Mouse (Mus musculus) retina, postnatal 7 days (tissue): ENCODE data around the gene Gnas.
A peak's percentile ranks its signal among the peaks of the same experiment; 100 is the strongest.
"Not testable (repeated sequence)": the region's sequence is repeated elsewhere in the genome, so short reads cannot be mapped to it uniquely, and the experiment has no call there.

Source experiments
- DNase-seq: peaks from one replicate; pipeline ENCODE4 v3.0.0-alpha.2; 2012; ENCODE audit warnings: low read depth, low spot score

Gnas gene

DNA sequence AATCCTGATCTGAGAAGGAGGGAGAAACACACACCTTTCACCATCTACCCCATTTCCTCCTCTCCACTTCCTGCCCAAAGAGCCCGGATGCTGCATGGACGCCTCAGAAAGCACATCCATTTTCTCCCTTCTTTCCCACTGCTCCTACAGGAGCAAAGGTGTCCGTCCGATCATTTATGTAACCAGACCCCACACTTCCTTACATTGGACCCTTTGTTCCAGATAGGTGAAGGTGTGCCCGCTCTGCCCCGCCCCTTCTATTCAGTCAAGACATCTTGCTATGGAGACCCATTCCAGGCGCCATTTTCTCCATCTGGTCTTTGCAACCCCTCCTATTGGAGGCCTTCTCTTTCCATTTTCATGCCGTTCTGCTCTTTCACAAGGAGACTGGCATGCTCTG, 10.3 kb downstream of the Gnas start:
- DNase-seq = no peak

DNA sequence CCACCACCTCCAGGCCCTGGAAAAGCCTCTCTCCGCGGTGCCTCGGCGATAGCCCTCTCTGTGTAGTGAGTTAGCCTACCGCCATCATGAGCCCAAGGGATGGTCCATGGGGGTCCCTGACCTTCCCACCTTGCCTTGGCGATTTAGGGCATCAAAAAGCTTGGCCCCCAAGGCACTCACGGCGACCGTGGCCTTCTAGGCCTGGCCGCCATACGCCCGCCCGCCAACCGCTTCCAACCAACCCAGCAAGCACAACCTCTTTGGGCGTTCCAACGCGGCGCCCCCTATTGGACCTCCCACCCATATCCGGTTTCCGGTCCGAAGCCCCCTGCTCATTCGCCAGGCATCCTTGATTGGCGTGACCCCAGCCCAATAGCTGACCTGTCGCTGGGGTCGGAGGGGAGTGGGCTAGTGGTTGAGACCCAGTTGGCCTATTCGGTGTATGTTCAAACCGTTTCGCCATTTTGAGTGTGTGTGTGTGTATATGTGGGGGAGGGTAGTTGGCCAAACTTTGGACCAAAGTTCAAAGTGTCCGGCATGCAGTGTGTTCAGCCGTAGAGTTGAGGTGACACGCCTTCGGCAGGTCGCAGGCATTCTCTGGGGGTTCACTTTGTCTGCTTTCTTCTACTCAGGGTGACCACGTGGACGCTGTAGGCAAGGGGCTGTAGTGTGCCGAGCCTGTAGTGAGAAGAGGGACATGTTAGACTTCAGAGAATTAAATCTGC, 11.2 kb downstream of the Gnas start:
- DNase-seq = peak; percentile 78

DNA sequence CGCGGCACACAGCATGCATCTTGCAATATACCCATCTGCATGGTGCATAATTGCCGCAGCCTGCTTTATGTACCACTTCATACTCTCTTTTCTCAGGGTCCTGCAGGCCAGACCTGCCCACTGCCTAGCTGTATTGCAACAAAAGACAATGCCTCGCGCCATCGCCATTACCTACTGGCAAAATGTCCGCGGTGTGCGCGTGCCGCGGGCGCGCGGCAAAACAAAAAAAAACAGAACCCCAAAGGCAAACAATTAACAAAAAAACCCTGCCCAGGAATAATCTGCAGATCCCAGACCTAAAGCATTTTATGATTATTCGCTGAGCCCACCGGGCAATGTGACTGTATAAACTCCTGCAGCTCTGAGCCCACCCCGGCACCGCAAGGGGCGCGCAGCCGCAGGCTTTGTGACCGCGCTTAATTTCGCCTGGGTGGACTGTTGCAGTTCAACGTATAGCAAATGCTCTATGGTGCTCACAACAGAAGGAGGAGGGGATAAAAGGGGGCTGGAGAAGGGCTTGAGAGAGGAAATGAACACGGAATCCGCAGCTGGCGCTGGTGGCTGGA, 11.9 kb downstream of the Gnas start:
- DNase-seq = no peak

DNA sequence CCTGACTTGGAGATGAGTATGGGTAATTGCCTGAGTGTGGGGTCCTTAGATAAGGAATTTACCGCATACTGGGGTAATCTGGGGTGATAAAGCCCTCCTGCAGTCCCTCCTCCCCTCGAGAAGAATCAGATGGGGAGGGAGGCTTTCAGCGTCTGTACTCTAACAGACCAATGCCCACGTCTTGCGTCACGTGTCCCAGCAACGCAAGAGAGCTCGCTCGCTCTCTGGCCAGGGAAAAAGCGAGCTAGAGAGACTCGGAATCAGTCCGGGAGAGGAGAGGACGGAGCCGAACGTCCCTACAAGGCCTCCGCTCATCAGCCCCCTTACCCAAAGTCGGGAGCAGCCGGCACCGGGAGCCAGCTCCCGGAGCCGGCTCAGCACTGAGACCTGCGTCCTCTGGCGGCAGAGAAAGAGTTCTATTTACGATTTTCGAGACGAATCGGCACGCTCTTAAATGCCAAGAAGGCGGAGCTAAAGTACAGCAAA, 13.0 kb downstream of the Gnas start:
- DNase-seq = no peak

DNA sequence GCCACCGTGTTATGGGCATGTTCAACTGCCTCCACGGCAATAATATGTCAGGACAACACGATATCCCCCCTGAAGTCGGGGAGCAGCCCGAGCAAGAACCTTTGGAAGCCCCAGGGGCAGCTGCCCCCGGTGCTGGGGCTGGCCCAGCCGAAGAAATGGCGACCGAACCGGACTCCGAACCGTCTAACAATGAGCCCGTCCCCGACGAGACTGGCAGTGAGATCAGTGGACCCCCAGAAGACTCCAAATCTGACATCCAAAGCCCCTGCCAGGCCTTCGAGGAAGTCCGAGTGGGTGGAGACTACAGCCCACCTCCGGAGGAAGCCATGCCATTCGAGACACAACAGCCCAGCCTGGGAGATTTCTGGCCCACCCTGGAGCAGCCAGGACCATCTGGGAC, 13.7 kb downstream of the Gnas start:
- no peak for DNase-seq

DNA sequence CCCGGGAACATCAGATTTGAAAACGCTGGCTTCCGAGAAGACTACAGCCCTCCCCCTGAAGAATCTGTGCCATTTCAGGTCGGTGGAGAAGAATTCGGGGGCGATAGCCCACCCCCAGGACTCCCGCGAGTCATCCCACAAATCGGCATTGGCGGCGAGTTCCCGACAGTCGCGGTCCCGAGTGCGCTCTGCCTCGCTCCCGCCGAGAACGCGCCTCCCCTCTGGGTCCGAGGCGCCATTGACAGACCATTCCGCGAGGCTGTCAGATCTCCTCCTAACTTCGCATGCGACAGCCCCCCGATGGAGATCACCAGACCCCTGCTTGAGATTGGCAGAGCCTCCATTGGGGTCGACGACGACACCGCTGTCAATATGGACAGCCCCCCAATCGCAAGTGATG, 14.4 kb downstream of the Gnas start:
- DNase-seq = no peak

DNA sequence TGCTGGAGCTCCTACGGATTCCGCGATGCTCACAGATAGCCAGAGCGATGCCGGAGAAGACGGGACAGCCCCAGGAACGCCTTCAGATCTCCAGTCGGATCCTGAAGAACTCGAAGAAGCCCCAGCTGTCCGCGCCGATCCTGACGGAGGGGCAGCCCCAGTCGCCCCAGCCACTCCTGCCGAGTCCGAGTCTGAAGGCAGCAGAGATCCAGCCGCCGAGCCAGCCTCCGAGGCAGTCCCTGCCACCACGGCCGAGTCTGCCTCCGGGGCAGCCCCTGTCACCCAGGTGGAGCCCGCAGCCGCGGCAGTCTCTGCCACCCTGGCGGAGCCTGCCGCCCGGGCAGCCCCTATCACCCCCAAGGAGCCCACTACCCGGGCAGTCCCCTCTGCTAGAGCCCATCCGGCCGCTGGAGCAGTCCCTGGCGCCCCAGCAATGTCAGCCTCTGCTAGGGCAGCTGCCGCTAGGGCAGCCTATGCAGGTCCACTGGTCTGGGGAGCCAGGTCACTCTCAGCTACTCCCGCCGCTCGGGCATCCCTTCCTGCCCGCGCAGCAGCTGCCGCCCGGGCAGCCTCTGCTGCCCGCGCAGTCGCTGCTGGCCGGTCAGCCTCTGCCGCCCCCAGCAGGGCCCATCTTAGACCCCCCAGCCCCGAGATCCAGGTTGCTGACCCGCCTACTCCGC, 15.1 kb downstream of the Gnas start:
- DNase-seq = no peak

DNA sequence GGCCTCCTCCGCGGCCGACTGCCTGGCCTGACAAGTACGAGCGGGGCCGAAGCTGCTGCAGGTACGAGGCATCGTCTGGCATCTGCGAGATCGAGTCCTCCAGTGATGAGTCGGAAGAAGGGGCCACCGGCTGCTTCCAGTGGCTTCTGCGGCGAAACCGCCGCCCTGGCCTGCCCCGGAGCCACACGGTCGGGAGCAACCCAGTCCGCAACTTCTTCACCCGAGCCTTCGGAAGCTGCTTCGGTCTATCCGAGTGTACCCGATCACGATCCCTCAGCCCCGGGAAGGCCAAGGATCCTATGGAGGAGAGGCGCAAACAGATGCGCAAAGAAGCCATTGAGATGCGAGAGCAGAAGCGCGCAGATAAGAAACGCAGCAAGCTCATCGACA, 15.6 kb downstream of the Gnas start:
- DNase-seq = no peak

DNA sequence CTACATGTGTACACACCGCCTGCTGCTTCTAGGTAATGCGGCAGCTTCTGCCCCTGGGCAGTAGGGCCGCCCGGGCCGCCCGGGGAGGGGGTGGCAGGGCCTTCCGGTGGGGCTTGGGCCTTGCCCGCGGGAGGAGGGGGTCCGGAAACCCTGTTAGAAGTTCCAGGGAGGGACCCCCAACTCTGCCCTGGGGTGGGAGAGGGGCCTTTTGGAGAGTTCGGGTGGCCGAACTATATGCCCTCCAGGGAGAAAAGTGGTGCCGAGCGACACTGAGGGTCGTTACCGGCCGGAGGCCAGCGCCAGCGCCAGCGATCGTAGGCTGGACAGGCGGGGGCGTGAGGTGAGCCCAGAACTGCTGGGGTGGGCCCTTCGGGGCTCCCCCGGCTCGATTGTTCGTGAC, 16.1 kb downstream of the Gnas start:
- DNase-seq = no peak

DNA sequence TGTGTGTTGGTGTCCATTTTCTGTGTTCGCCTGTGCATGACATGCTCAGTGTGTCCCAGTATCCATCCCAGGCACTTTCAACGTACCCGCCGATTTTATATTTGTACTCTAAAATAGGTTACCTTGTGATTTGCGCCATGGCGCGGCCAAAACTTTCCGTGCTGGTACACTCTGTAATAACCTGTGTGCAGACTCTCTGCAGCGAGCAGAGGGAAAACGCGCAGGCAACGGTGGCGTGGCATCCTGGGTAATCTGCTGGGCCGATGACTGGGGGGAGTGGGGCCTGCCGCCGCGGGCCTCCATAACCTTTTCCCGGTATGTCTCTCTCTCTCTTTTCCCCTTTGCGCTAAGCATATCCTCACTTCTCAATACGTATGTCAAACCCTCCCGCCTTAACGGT, 16.5 kb downstream of the Gnas start:
- DNase-seq = no peak

DNA sequence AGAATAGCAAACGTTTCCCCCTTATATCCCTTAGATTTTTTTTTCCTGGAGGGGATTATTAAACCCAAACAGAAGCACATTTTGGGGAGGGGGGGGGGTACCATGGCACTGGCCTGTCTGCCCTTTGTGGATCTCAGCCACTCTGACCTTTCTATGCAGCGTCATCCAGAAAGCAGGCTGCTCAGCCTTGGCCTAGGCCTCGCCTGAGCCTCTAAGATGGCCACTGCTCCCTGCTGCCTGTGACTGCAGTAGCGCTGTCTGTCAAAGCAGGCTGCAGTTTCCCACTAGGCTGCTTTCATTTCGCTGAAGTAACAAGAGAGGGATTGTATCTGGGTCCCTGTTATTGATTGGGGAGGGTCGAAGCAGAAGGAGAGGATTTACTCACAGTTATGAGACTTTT, 18.4 kb downstream of the Gnas start:
- DNase-seq = no peak

DNA sequence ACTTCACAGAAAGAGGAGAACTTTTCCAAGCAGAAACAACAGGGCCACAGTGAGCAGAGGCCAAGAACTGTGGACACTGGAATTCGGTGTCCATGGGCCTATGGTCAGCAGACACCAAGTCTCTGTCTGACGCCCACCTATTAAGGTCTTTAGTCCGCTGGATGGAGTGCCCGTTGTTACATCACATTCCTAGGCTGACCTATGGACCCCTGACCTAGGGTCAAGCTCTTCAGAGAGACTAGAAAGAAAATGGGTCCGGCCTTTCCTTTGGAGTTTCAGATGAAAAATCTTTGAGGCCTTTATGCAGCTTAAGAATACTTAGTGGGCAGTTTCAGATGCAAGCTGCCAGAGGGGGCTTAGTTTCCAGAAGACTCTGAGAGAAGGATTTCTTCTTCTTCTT, 21.5 kb downstream of the Gnas start:
- DNase-seq = no peak

DNA sequence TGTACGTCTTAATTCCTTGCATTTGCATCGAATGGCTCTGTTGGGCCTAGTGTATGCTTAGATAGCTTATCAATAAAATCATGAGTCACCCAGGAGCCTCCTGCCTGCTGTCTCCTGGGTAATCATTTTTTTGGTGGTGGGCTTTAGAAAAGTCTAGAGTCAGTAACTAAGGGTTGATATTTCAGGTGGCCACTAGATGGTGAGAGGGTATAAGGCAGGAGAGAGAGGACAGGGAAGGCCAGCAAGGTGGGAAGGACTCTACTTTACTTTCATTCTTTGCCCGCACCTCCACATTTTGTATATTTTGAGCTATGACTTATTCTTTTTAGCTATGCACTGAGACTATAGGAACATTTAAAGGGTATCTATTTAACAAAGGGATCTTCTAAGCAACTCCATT, 23.8 kb downstream of the Gnas start:
- no peak for DNase-seq

DNA sequence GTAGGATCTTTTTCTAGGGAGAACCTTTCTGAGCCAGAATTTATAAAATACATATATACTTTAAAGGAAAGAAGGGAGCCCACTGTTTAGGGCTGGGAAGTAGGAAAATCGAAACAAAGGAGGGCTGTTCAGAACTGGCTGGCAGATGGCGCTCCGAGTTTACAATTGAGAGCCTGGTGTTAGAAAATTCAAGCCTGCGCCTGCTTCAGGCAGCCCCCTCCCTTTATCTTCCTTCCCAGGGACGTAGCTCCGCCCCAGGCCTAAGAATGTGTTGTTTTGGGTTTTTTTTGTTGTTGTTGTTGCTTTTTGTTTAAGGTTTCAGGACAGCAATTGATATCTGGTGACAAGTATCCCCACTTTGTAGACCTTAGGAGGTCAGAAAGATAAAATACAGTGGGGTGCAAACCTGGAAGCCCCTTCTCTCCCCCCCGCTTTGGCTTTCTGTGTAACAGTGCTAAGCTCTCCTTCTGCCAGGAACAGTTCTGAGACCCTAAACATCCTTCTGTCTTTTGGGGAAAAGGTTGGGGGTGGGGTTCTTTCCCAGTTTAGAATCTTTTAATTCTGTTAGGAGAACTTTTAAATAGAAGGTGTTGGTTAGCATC, 26.9 kb downstream of the Gnas start:
- DNase-seq = peak; percentile 46

DNA sequence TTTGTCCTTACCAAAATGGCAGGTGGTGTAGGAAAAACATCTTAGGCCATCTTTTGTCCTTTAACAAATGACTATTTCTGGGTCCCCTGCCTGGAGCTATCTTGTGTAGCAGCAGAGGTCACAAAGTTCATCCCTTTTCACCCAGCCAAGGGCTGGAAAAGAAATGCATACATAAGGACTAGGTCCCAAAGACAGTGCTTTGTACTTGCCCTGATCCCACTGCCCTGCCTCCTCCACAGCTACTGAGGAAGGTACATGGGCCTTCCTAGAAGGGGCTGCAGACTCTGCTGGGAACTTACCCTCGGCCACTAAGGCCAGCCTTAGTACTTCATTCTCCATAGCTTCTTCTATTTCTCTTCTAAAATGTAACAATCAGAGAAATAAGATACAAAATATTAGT, 27.5 kb downstream of the Gnas start:
- DNase-seq = no peak

DNA sequence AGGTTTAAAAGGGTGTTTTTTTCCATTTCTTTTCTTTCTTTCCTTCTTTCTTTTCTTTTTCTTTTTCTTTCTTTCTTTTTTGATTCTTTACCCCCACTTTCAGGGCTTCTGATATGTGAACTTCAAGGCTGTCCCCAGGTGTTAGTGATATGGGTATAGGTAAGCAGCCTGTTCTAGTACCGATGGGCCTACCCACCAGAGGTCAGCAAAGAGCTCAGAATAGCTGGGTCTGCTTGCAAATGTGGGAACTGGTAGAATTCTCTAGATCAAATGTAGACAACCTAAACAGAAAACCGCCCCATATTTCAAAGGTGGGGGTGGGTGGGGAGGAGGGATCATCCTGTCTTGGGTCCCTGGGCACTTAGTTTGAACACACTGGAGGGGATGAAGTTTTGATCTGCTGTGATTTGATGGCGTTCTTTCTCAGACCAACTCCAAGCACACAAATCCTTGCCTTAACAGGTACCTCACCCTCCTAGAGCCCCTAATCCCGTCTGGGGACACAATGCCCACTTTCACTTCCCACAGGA, 28.1 kb downstream of the Gnas start:
- peak; percentile 63 for DNase-seq

DNA sequence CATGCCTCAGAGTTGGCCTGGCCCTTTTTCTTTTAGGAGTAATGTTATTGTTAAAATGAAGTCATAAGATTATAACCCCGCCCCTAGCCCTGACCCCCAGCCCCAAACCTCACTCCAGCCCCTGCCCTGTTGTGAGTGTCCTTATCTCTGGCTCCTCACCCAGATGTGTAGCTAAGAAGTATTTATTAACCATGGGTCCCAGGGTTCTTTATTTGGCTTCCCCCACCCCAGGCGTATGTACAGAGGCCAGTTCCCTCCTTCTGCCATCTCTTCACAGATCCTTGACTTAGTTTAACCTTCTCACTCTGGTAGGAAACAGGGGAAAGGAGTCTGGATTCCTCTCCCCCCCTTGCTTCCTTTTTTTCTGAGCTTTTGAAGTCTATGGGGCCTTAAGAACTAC, 28.5 kb downstream of the Gnas start:
- no peak for DNase-seq

DNA sequence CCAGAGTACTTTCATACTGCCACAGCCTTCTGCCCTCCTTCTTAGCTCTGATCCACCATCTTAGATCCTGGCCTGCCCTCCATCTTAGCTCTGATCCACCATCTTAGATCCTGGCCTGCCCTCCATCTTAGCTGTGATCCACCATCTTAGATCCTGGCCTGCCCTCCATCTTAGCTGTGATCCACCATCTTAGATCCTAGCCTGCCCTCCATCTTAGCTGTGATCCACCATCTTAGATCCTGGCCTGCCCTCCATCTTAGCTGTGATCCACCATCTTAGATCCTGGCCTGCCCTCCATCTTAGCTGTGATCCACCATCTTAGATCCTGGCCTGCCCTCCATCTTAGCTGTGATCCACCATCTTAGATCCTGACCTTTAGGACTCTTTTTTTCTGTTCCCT, 31.3 kb downstream of the Gnas start:
- DNase-seq = not testable (repeated sequence)

DNA sequence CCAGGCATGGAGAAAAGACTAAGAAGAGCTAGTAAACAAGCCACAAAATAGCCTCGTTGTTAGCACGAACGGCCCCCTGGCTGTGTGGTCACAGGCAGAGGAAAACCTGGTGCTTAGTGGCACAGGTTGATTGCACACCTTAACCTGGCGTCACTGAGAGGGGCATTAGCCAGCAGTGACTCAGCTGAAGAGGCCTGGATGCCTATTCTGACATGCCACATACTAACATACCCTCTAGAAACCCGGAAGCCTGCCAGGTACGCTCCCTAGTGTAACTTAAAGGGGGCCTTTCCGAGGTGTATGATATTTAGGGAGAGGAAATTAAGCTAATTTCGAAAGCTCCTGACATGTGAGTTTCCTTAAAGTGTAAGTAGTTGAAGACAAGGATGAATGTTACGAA, 32.5 kb downstream of the Gnas start:
- no peak for DNase-seq

DNA sequence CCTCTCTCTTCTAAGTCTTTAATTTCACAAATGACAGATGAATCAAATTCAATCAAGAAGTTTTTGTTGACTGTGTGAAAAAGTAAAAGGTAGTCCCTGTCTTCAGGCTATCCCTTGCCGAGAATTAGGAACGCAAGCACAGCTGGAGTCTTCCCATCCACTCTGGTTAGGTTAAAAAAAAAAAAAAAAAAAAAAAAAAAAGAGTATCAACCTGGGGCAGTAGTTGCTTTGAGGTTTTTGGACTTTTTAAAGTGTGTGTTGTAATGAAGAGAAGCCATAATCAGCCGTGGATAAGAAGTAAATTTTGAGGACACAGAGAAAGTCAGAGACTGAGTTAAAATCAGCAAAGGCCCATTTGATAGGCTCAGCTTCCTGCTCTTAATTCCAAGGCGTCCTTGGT, 41.9 kb downstream of the Gnas start:
- no peak for DNase-seq

DNA sequence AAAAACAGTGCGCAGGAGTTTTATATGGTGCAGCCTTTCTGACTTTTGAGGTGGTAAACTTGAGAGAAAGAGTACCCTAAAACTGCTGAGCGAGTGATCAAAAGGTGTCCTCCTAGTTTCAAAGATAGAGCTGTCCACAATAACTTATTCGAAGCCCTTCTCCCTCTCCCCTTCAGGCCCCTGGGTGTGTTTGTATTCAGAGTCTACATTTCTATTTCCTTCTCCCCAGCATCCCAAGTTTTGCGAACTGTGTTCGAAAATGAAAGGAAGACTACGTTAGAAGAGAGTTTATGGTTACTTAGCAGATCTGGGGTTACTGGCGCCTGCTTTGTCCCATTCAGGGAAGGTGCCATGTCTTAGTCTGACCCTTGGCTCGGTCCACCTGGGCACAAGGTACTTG, 42.4 kb downstream of the Gnas start:
- no peak for DNase-seq

DNA sequence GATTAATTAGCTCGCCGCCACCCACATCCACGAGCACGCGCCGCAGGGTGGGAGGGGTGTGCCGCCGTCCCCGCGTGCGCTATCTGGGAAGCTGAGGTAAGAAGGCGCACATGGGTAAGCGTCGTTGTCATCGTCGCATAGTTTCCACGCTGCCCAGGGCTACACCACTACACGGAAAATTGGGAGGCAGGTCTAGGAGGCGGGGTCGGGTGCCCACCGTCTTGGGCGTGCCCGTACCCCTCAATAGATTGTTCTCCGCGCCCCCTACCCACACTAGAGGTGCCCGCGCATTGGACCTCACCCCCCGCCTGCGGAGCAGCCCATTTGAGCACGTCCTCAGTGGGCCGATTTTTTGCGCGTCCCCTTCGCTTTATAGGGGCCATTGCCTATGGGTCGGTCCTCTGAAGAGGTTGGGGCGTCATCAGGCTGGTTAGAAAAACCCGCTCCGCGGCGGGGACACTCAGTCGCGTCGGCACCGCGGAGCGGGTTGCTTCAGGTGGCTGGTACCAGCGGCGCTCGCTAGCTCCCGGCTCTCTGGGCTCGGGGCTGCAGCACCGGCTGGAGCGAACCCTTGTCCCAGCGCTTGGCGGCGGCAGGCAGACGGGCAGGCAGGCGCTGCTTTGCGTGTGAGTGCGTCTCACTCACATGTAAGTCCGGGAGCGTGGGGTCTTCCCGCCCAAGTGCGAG, 43.3 kb downstream of the Gnas start:
- peak; percentile 59 for DNase-seq
